Mouse (Mus musculus): ENCODE measurements around the gene Cryga. TPM values are rescaled to one million over a fixed set of nuclear protein-coding genes. Genes with fewer than 3 reads are reported as not detected.
A peak's percentile ranks its signal among the peaks of the same experiment; 100 is the strongest.
"Not testable (repeated sequence)": the region's sequence is repeated elsewhere in the genome, so short reads cannot be mapped to it uniquely, and the experiment has no call there.

Cryga gene
- total RNA-seq, 1 experiment from 2014 or later, result not detected

DNA sequence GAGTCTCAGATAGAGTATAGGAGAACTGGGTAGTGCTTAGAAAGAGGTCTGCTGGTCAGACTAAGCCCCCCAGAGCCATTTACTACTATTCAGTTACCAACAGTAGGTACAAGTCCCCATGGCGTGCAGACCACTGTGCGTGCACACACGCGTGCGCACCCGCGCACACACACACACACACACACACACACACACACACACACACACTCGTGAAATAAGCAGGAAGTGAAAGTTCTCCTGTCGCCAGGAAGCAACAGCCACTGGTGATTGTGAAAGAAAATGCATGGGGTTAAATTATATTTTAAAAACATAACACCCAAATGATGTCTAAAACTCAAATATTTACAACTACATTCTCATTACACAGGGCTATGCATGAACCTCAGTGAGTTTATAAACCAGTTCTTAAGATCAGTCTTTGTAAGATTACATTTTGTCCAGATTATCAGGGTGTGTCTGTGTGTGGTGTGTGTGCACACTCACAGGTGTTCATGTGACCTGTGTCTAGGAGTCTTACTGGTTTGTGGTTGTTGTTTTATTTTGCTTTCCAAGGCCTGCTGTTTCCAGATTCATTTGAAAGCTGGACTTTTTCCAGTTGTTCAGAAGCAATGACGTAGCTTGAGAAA, 4.6 kb upstream of the Cryga start:
- ATAC-seq (replicated peaks; ENCODE audit: insufficient number of reproducible peaks, low FRiP score, low TSS enrichment, poor library complexity, severe bottlenecking), result peak; percentile 38; the same call in 1 of the 2 replicates

DNA sequence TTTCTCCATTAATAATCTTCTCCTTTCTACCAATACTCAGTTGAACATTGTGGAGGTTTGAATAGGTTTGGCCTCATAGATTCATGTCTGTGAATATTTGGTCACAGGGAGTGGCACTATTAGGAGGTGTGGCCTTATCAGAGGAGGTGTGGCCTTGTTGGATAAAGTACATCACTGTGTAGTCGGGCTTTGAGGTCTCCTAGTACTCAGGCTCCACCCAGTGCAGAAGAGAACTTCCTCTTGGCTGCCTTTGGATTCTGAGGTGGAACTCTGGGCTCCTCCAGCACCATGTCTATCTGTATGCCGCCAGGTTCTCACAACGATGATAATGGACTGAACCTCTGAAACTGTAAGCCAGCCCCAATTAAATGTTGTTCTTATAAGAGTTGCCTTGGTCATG, 6.2 kb downstream of the Cryga start:
- no peak for ATAC-seq (replicated peaks; ENCODE audit: insufficient number of reproducible peaks, low FRiP score, low TSS enrichment, poor library complexity, severe bottlenecking)

DNA sequence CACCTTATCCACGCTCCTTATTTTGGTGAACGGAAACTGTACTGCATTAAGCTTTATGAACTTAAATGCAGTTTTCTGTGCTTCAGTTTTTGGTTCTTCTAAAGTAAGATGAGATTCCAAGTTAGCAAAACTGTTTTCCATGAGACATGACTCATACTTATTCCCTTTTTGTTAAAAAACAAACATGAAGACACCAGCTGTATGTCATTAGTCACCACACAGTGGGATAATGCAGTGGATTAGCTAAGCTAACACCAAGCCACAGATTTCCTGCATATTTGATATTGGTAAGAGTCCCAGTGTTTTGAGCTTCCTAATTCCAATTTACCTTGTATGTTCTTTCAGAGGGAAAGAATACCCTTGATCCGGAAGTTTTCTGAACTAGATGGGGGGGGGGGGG, 11.6 kb downstream of the Cryga start:
- no peak for ATAC-seq (replicated peaks; ENCODE audit: insufficient number of reproducible peaks, low FRiP score, low TSS enrichment, poor library complexity, severe bottlenecking)

DNA sequence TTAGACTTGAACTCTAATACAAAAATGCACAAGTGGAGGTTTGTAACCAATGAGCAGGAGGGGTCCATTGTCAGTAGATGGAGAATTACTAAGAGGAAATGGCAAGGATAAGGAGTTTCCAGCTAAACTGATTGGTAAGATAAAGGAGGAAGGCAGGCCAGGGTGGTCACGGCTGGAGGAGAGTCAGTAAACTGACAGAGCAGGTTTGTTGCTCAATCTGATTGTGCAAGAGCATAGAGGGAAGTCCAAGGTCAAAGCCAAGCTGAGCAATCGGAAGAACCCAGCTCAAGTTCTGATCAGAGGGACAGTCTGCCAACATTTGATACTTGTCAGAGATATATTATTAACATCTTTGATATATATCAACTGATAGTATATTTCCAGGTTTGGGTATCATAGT, 12.8 kb downstream of the Cryga start:
- ATAC-seq (replicated peaks; ENCODE audit: insufficient number of reproducible peaks, low FRiP score, low TSS enrichment, poor library complexity, severe bottlenecking), result peak; percentile 91

DNA sequence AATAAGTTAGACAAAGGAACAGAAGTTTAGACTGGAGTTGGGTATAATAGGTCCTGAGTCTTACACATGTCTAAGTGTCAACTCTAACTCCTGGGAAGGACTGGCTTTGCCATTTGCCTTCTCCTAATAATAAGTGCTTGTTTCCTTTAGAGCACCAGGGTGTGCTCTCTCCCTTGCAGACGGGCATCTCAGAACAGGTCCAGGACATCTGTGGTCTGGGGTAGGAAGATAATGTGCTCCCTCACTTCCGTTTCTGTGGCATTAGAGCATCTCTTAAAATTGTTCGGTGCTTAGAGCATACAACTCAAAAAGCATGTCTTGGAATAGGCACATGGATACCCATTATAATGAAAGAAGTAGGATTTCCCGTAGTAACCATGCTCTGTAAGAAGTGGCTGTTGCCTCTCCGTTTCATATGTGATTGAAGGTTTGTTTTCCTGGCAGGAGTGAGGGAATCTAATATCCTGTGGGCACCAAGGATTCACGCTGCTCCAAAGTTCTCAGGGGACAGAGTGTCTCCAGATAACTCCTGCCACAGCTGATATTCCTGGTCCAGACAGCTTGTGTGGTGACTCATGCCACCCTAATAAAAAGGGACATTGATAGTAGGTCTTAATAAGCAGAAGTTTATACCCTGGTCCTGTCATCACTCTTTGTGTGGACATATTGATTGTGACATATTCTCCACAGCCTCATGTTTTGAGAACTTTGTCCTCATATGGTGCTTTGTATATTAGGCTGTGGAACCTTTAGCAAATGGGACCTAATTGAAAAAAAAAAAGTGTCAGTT, 14.4 kb downstream of the Cryga start:
- peak; percentile 74 for ATAC-seq (replicated peaks; ENCODE audit: insufficient number of reproducible peaks, low FRiP score, low TSS enrichment, poor library complexity, severe bottlenecking)

DNA sequence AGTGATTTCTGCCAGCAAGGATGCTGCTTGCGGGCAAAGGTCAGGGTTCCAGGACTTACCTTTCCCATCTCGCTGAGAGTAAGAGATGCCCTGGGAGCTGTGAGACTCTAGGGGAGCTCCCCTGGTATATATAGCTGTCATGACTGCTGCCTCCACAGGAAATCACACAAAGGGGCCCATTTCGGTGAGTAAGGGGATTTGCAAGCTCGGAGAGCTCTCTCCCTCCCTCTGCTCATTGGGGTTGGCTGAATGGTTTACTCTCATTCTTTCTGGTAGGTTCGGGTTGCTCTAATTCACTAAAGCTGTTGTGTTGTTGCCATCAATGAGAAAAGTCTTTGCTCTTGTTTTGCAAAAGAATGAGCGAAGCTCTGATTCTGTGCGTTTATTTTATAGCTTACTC, 21.0 kb downstream of the Cryga start, which contains the start of gene Crygb:
Crygb (minus strand) TSS at position 101 of the 400 bp plus-strand sequence.
- no peak for ATAC-seq (replicated peaks; ENCODE audit: insufficient number of reproducible peaks, low FRiP score, low TSS enrichment, poor library complexity, severe bottlenecking)

DNA sequence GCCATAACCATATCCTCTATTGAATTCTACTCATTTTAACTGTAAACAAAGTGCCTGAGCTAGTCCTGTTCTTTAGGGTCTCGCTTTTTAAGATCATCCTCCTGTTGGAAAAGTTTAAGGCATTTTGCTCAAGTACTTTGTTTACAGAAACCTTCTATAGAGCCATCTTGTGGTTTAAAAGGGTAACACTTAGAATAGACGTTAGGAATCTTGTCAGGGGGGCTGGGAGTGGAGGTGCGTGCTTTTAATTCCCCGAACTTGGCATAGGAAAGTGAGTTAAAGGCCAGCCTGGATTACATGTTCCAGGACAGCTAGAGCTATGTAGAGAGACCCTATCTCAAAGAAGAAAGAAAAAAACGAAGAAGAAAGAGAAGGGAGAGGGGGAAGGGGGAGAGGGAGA, 27.6 kb downstream of the Cryga start:
- no peak for ATAC-seq (replicated peaks; ENCODE audit: insufficient number of reproducible peaks, low FRiP score, low TSS enrichment, poor library complexity, severe bottlenecking)

DNA sequence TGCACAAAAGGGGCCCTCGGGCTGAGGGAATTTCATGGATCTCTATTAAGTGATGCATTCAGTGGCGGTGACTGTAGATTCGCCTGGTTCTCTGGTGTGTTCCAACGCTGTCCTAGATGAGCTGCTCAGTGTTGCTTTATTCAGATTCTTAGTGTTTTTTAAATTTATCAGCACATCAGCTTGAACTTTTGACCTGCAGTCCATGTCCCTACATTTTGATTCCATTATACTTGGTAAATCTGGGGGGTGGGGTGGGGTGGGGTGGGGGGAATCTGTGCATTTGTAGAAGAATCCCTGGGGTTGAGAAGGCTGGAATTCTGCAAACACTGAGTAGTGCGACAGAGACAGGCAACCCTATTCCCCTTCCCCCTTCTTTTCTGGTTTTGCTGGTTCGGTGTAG, 29.6 kb downstream of the Cryga start, which contains the start of gene Crygc:
Crygc (minus strand) TSS at position 101 of the 400 bp plus-strand sequence.
- no peak for ATAC-seq (replicated peaks; ENCODE audit: insufficient number of reproducible peaks, low FRiP score, low TSS enrichment, poor library complexity, severe bottlenecking)

DNA sequence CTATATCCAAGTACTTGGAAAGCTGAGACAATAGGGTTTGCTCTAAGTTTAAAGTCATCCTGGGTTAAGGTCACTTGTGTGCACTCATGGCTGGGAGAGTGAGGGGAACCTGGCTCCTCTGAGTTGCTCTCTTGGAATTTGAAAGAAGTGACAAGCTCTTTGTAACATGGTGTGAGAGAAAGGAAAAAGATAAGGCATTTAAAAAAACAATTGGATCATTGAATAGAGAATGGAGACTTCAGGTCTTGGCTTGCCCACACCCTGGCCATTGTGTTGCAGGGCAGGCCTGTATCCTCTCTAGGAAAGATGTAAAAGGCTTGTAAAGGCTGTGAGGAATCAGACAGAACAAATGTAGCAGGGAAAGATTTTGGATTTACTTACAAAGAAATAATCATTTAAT, 35.3 kb downstream of the Cryga start:
- ATAC-seq (replicated peaks; ENCODE audit: insufficient number of reproducible peaks, low FRiP score, low TSS enrichment, poor library complexity, severe bottlenecking), result no peak

DNA sequence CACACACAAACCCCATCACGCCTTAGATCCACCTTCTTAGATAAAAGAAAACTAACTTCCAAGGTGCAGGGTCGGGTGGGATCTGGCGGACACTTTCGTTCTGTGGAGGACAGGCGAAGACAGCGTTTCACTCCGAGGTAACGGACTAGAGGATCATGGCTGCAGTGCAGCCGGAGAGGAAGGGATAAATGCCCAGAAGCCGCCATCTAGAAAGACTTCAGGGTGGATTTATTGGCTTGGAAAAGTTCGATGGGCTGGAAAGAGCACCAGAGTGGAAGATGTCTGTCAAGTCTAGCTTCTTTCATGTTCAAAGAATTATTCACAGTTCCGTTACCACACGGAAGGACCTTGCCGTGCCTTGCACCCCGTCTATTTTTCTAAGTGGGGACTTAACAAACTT, 39.0 kb downstream of the Cryga start:
- ATAC-seq (replicated peaks; ENCODE audit: insufficient number of reproducible peaks, low FRiP score, low TSS enrichment, poor library complexity, severe bottlenecking), result no peak

DNA sequence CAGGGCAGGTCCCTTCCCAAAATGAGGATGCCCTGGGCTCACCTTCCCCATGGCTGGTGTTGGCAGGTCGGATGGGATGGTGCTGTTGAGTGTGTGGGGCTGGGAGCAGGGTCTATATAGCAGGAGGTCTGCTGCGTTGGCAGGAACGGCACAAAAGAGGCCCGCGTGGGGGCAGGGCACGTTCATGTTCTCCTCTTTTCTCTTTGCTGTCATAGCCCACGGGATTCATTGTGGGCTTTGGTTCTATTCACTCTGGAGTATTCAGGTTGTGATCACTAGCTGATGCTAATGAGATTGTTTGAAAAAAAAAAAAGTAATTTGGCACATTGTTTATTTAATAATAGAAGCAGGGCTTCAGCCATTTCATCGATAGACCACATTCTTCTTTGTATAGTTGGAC, 39.8 kb downstream of the Cryga start, which contains the start of gene Crygd:
Crygd (minus strand) TSS at position 101 of the 400 bp plus-strand sequence.
- ATAC-seq (replicated peaks; ENCODE audit: insufficient number of reproducible peaks, low FRiP score, low TSS enrichment, poor library complexity, severe bottlenecking), result no peak

DNA sequence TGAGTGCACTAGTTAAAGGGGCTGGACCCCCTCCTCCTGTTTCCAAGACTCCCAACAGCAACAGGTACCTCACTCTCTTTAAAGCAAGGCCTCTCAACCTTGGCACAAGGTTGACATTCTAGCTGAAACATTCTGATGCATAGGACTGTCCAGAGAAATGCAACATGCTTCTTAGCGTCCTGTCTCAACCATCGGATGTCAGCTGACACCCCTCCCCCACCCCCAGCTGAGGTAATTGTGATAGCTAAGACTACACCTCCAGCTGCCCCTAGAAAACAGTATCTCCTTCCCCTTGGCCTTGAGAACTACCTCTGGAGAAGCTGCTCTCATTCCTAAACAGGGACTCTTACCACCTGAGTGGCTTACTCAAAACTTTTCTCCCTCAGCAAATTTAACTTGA, 51.0 kb downstream of the Cryga start:
- no peak for ATAC-seq (replicated peaks; ENCODE audit: insufficient number of reproducible peaks, low FRiP score, low TSS enrichment, poor library complexity, severe bottlenecking)

DNA sequence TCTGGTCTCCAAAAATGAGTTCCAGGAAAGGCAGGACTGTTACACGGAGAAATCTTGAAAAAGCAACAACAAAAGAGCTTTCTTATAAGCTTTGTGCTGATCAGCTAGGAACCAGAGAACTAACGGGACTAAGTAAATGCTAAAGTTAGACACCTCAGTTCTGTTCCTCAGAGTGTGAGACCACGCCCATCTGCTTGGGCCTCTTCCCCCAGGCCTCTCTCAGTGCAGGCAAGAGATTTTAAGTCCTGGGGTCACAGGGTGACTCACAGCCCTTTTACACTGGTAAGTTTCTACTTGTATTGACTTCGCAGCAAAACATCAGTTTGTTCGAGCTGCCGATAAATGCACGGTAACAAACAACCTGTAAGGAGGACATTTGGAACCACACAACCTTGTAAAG, 51.5 kb downstream of the Cryga start:
- ATAC-seq (replicated peaks; ENCODE audit: insufficient number of reproducible peaks, low FRiP score, low TSS enrichment, poor library complexity, severe bottlenecking), result no peak

DNA sequence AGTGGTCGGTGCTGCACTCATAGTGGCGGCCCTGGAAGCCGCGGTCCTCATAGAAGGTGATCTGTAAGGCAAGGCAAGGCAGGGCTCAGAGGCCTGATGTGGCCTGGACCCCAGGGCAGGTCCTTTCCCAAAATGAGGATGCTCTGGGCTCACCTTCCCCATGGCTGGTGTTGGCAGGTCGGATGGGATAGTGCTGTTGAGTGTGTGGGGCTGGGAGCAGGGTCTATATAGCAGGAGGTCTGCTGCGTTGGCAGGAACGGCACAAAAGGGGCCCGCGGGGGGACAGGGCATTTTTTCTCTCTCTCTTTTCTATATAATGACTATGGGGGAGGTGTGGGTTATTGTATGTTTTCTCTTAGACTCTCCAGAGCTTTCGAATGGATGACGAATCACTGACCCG, 52.2 kb downstream of the Cryga start, which contains the start of gene Cryge:
Cryge (minus strand) TSS at position 198 of the 400 bp plus-strand sequence.
- ATAC-seq (replicated peaks; ENCODE audit: insufficient number of reproducible peaks, low FRiP score, low TSS enrichment, poor library complexity, severe bottlenecking), result not testable (repeated sequence)

Other genes starting within 250 kb of the Cryga start
- 34.9 to 63.1 TPM (median 38.9 TPM) in 3 replicates for gene Plekhm3, start 146.5 kb downstream of the Cryga start, total RNA-seq (2017)
- gene Akr1cl, start 70.6 kb downstream of the Cryga start, total RNA-seq (2017), result not detected in 3 replicates
- gene Cryge, start 52.2 kb downstream of the Cryga start, total RNA-seq (2017), result not detected in 3 replicates
- not detected in 3 replicates for gene Crygd, start 39.9 kb downstream of the Cryga start, total RNA-seq (2017)
- not detected in 3 replicates for gene Crygc, start 29.7 kb downstream of the Cryga start, total RNA-seq (2017)
- not detected in 3 replicates for gene Crygb, start 21.1 kb downstream of the Cryga start, total RNA-seq (2017)
- not detected in 3 replicates for gene Gm28845, start 16.2 kb upstream of the Cryga start, total RNA-seq (2017)
- gene D630023F18Rik, start 19.8 kb upstream of the Cryga start, total RNA-seq (2017), result not detected in 3 replicates
- 91.5 to 141 TPM (median 130 TPM) in 3 replicates for gene Idh1, start 83.1 kb upstream of the Cryga start, total RNA-seq (2017)
- gene Pikfyve, start 83.3 kb upstream of the Cryga start, total RNA-seq (2017), result 43.2 to 56.5 TPM (median 45.5 TPM) in 3 replicates
- gene Pth2r, start 178.7 kb upstream of the Cryga start, total RNA-seq (2017), result not detected in 3 replicates

Measured in monocyte, adult 5-6 weeks (primary cell).